Mouse (Mus musculus): ENCODE results near the gene Srcap.

The Srcap gene

DNA sequence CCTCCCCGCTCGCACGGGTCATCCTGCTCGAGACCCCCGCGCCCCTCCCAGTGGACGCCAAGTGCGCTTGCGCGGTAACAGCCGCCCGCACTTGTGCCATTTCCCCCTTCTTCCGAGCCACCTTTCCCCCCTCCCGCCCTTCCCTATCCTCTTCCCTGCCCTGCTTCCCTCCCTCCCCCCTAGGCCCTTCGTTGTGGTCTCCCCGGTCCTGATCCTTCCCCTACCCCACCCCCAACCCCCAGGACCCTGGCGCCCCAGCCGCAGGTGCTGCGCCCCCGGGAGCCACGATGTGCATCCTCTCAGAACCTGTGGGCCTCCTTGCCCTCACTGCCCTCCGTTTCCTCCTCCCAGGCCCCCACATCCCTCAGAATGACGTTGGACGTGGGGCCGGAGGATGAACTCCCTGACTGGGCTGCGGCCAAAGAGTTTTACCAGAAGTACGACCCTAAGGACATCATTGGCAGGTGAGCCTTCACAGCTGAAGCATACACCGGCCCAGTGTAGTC lies 61.8 kb downstream of the Srcap start:
- DNase-seq (ENCODE audit: low spot score) = no peak

DNA sequence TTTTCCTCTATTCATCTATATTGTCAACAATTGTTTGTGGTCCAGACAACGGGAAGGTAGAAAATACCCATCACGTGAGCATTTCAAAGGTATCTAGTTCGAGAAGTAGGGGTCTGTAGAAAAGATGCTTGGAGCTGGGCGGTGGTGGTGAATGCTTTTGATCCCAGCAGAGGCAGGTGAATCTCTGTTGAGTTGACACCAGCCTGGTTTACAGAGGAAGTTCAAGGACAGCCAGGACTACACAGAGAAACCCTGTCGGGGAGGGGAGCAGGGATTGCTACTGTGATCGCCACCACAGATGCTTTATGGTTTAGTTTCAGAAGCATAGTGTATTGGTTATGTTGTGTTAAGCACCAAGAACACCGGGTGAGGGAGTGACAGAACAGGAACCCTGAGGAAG lies 62.3 kb downstream of the Srcap start:
- DNase-seq (ENCODE audit: low spot score) = no peak

DNA sequence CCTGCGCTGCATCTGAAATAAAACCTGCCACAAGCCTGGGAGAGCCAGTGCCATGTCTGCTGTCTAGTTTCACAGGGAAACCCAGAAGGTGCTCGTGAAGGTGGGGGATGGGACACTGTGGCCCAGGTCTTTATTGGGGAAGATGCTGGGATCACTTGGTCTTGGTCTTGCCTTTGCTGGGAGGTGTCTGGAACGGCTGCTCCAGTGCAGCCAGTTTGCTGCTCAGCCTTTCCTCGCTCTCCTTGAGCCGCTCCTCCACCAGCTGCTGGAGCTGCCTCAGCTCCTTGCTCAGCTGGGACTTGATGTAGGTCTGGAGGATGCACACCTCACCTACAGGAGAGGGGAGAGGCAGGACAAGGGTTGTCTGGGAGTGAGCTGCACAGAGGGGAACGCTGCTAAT lies 71.5 kb downstream of the Srcap start:
- DNase-seq (ENCODE audit: low spot score) = no peak

DNA sequence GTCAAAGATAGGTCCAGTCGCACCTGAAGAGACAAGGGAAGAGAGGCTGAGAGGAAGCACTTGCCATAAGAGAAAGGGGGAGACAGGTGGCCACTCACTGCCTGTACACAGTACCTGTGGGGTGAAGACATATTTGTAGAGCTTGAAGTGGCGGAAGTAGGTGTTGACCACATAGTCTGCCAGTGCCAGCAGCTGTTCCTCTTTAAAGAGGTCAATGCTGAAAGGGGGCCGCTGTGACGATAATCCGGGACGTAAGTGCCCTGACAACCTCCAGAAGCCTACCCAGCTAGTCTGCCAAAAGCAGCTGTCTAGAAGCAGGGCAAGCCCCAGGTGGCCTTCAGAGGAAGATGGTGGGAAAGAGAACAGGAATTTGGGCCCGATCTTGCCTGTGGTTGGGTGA lies 73.2 kb downstream of the Srcap start:
- no peak for DNase-seq (ENCODE audit: low spot score)

DNA sequence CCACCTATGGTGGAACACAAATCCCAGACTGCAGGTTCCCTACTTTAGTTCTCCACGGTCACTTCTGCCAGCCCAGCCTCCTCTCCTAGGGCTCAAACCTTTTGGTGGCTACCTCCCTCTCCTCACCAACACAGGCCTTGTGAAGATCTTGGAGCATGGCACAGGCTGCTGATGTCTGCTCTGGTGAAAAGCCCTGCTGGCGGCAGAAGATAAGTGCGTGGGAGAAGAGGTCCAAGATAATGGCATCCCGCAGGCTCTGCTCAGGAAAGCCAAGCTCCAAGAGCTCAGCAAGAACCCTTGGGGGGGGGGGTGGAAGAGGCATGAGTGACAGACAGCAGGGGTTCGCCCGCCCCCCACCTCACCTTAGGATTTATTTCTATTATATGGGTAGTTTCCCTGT lies 74.4 kb downstream of the Srcap start:
- DNase-seq (ENCODE audit: low spot score) = no peak

DNA sequence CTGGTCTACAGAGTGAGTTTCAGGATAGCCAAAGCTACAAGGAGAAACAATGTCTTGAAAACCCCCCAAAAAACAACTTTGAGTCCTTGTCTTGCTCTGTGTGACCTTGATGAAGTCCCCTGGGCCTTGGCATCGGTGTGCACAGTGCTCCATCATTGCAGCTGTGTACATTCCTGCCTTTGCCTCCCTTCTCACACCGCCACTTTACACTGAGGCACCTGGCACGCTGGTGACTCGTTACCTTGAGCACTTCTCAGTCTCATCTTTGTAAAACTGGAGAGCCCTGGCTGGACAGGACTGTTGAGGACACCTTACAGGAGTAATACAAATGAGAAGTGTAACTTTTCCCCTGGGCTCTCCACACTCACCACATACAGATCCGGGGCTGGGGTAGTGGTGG lies 75.4 kb downstream of the Srcap start:
- no peak for DNase-seq (ENCODE audit: low spot score)

DNA sequence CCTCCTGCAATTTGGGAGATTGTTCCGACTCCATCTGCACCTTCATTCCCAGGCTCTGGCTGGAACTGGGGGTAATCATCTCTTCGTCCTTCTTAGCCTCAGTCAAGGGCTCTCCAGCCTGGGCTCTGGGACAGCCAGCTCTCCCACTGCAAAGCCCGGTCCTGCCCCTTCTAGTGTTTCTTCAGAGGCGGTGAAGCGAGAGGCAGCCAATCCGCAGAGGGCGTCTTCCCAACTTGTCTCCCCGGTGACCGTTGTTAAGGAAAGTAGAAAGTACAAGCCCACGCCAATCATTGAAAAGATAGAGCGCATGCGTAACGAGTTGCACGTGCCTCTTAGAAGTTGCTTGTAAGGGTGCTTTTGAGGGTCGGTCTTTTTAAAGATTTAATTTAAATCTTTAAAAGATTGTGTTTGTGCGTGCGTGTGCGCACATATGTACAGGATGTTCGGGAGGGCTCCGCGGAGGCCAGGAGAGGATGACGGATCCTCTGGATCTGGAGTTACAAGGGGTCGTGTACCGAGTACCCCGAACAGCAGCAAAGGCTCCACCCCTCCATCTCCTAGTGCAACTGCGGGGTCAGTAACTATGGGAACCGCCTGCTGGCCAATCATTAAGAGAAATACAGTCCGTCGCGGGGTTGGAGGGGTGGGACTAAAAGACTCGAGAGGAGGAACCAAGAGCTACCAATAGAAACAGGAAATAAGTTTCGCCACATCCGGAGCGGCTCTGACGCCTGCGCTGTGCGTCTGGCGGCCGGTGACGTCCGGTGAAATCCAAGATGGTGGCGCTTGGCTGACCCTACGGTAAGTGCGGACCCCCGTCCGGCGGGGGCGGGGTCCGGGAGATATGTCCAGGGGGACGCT lies 76.5 kb downstream of the Srcap start, which contains the start of the genes Ccdc189 and Rnf40:
Ccdc189 (minus strand) TSS at position 585 of the 861 bp plus-strand sequence.
Rnf40 (plus strand) TSS at position 757 of the 861 bp plus-strand sequence.
- peak; percentile 99 for DNase-seq (ENCODE audit: low spot score)

DNA sequence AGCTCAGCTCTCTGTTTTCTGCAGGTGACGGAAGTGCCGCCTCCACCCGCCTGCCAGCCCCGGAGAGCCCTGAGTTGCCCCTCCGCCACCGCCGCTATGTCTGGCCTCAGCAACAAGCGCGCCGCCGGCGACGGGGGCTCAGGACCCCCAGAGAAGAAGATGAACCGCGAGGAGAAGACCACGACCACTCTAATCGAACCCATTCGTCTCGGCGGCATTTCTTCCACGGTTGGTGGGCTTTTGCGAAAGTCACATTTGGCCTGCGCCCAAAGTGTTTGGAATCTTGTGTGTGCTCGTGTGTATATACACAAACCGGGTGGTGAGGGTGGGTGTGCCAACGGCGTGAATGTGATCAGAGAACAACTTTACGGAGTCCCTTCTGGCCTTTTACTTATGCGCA lies 77.1 kb downstream of the Srcap start:
- DNase-seq (ENCODE audit: low spot score) = no peak

DNA sequence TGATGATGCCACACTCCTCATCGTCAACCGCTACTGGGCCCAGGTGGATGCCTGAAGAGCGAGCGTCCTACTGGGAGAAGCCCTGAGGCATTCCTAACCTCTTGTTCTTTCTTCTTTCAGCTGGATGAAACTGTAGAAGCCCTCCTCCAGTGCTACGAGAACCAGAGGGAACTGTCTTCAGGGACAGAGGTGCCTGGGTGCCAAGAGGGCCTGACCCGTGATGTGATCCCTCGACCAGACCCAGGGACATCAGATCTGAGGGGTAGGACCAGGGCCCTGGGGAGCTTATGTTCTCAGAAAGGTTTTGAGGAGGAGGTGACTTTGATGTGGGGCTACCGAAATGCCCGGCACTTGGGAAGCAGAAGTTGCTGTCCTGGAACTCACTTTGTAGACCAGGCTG lies 77.9 kb downstream of the Srcap start:
- DNase-seq (ENCODE audit: low spot score) = no peak

DNA sequence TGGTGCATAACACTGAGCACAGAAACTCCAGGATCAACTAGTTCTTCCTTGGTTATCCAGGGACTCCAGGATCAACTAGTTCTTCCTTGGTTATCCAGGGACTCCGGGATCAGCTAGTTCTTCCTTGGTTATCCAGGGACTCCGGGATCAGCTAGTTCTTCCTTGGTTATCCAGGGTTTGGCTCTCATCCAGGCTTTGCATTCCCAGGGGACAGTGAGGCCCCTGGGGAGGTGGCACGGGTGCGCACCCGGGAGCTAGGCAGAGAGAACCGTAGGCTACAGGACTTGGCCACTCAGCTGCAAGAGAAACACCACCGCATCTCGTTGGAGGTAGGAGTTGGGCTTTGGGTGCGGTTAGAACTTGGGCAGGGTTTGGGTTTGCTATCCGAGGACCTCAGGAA lies 79.3 kb downstream of the Srcap start:
- DNase-seq (ENCODE audit: low spot score) = no peak

DNA sequence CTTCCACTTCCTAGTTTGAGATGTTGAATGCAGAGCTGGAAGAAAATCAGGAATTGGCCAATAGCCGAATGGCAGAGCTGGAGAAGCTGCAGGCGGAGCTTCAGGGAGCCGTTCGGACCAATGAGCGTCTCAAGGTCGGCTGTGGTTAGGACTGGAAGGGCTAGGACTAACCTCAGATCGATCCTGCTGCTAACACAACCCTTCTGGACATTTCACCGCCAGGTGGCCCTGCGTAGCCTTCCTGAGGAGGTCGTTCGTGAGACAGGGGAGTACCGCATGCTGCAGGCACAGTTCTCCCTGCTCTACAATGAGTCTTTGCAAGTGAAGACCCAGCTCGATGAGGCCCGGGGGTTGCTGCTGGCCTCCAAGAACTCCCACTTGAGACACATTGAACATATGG lies 80.8 kb downstream of the Srcap start:
- no peak for DNase-seq (ENCODE audit: low spot score)

DNA sequence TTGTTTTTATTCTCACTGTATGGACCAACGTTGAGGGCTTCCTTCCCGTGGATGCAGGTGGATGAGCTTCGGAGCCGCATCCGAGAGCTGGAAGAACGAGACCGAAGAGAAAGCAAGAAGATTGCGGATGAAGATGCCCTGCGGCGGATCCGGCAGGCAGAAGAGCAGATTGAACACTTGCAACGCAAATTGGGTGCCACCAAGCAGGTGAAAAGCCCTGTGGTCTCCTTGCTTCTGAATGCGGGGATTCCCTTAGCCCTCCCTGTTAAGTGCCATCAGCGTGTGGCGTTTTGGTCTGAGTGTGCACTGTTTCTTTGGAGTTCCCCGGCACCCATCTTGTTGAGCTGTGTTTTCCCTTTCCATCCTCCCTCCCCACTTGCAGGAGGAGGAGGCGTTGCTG lies 85.0 kb downstream of the Srcap start:
- no peak for DNase-seq (ENCODE audit: low spot score)

DNA sequence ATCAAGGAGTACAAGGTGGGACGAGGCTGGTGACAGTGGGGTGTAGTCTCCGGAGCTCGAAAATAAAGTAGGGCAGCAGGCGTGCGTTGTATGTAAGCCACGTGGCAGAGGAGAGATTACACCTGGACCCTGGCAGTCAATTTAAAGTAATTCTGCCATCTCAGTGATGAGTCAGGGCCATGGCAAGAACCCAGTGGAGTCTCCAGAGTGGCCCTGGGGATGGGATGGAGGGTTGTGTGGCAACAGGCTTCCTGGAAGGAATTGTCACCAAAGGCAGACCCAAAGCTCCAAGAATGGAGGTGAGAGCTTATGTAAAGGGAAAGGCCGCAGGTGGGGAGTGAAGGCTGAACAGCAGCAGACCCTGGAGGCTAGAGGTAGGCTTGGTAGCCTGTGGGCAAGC lies 88.8 kb downstream of the Srcap start:
- no peak for DNase-seq (ENCODE audit: low spot score)

DNA sequence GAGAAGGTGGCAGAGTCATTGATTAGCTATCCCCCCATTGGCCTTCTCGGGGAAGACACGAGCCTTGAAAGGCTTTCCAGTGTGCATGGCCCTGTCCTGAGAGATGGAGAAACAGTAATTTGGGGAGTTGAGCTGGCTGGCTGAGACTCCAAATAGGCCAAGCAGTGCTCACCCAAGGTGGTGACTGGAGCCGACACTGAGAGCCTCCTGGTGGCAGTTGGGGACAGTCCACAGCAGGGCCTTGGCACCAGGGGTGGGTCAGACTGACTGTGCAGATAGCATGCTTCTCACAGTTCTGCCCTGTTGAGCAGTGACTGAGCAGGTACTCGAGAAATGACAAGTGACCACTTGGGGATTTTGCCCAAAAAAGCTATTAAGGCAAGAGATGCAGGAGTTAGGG lies 90.0 kb downstream of the Srcap start:
- DNase-seq (ENCODE audit: low spot score) = no peak

DNA sequence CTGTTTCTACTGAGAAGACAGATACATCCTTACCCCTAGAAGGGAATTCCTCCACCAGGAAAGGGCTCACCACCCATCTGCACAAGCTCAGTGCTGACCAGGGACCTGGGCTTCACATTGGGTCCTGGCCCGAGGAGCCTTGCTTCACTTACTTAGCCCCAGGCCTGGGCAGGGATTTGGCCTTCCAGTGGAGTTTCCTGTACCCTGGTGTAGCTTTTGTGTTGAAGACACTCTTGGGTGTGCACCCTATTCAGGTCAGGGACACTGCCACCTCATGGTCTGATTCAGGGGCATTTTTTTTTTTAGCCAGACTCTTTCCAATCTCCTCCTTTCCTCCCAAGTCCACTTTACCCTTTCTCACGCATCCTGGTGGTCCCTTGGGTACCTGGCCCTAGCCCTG lies 91.1 kb downstream of the Srcap start:
- no peak for DNase-seq (ENCODE audit: low spot score)

DNA sequence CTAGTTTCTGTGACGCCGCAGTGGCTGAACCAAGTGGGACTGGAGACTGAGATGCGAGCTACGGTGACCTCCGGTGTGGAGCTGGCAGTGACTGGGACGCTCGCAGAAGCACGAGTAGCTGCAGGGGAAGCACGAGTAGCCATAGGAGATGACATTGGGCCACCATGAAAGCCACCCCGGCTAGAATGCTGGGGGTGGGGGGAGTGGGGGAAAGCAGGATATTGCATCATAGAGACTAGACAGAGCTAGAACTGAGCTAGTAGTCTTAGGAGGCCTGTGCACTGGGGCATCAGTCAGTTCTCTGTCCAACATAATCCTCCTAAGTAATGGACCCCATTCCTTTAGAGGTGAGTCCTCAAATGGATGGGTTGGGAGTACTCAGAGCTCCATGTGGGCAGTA lies 92.5 kb downstream of the Srcap start:
- no peak for DNase-seq (ENCODE audit: low spot score)

DNA sequence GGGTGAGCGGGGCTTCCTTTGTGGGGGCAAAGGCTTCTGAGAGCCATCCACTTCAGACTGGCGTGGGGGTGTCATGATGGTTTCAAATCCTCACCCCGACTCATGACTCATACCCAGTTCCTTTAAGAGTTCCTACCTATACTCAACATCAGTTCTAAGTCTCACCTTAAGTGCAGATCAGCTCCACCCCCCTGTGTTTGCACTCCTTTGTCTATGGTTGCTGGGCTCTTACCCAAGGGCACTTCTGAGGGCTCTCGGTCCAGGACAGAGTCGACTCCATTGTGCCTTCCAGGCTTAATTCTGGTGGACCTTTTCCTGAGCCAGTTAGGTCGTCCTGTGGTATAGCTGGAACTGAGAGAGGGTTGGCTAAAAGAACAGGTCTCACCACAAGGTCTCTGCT lies 95.4 kb downstream of the Srcap start:
- DNase-seq (ENCODE audit: low spot score) = no peak
